Mouse (Mus musculus) midbrain, embryonic 13.5 days (tissue): Measurements from ENCODE around the gene Uhrf2. TPM values are rescaled to one million over a fixed set of nuclear protein-coding genes. Genes with fewer than 3 reads are reported as not detected.
"Not testable (repeated sequence)": the region's sequence is repeated elsewhere in the genome, so short reads cannot be mapped to it uniquely, and the experiment has no call there.

Experiments
- ATAC-seq: fragments of 200-750 bp; cut with Nextera tagmentation; 2 replicates; pipeline ENCODE4 v1.8.0; 2017; ENCODE audit warnings: mild to moderate bottlenecking, moderate TSS enrichment, moderate library complexity
- H3K27ac ChIP-seq: fragments of 300-500 bp; sonication (generic); 2 replicates; pipeline ENCODE4 v1.5.1; 2015; ENCODE audit warnings: inconsistent platforms, mild to moderate bottlenecking, moderate library complexity
- H3K27me3 ChIP-seq: fragments of 300-500 bp; sonication (generic); 2 replicates; pipeline ENCODE4 v1.6.1; 2015; ENCODE audit warnings: mild to moderate bottlenecking, inconsistent platforms
- H3K36me3 ChIP-seq: fragments of 300-500 bp; sonication (generic); 2 replicates; pipeline ENCODE4 v1.6.1; 2015; ENCODE audit warnings: mild to moderate bottlenecking, inconsistent platforms
- H3K4me1 ChIP-seq: fragments of 300-500 bp; sonication (generic); replicated peaks from 2 replicates; pipeline ENCODE4 v1.6.1; 2015; ENCODE audit warnings: inconsistent platforms
- H3K4me2 ChIP-seq: fragments of 300-500 bp; sonication (generic); replicated peaks from 2 replicates; pipeline ENCODE4 v1.6.1; 2015; ENCODE audit warnings: moderate library complexity, mild to moderate bottlenecking, inconsistent platforms
- H3K4me3 ChIP-seq: fragments of 300-500 bp; sonication (generic); replicated peaks from 2 replicates; pipeline ENCODE4 v1.5.1; 2015; ENCODE audit warnings: mild to moderate bottlenecking, inconsistent platforms
- H3K9ac ChIP-seq: fragments of 300-500 bp; sonication (generic); replicated peaks from 2 replicates; pipeline ENCODE4 v1.6.1; 2015; ENCODE audit warnings: mild to moderate bottlenecking, inconsistent platforms
- H3K9me3 ChIP-seq: fragments of 300-500 bp; sonication (generic); 2 replicates; pipeline ENCODE4 v1.6.1; 2016; ENCODE audit warnings: mild to moderate bottlenecking, inconsistent platforms
- WGBS: fragments of 180-500 bp; shearing (Covaris S2); methylation state at CpG from one replicate; pipeline ENCODE4 v1.1.7; 2015; 5-methylcytosine and 5-hydroxymethylcytosine counted together
- polyA plus RNA-seq: library from polyadenylated mRNA; unstranded; fragments of >200 nt; fragmentation: Nextera tagmentation; extraction: Ambion mirVana; gene quantifications from 2 replicates; pipeline ENCODE4 v1.2.1, GENCODE M21; 2015

Uhrf2 gene
- 67.7 and 70.6 TPM in 2 replicates for polyA plus RNA-seq

DNA sequence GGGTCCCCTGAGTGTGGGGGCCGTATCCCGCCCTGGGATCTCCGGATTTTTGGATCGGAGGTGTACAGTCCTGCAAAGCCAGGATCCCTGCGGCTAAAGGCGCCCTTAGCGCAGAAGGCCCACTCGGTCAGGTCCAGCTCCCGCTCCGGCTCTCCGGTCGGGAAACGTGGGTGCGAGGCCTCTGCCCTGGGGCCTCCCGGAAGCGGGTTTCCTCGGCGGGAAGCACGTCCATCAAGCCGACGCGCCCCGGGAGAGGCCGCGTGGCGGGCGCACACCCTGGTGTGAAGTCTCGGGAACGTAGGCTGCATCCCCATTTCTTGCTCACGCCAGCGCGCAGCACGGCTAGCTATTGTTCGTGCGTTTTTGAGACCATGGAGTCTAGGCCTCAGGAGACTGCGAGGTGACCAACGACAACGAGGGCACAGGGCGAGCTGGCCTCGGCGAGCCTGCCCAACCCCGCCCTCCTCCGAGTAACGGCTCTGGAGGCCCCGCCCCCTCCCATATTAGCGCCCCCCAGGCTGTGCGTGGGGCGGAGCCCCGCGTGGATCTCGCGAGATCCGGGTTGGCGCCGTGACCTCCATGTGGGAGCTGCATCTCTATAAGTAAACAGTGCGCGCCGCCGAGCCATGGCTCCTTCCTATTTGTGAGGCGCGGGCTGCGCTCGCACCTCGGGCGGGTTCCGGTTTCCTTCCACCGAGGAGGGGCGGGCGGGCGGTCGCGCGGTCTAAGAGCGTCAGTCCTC lies at the start of gene Uhrf2:
TSS of gene Uhrf2 (plus strand) at position 620 of the 742 bp plus-strand sequence.
- Histone ChIP-seq H3K27me3 (no peaks in the 10 kb centered on the region), H3K9ac (peak within 1 kb of the TSS; percentile 100), H3K36me3 (no peaks in the 10 kb centered on the region), H3K9me3 (no peaks in the 10 kb centered on the region), H3K27ac (peak within 1 kb of the TSS; percentile 93), H3K4me3 (peak within 1 kb of the TSS; percentile 99), H3K4me2 (peak within 1 kb of the TSS; percentile 83), H3K4me1 (peaks cover 45% of the 10 kb centered on the region)
- under 1% methylated on average over 74 of the region's 74 CpGs for WGBS
- peak; percentile 96 for ATAC-seq

- no peaks in the 10 kb centered on the region for H3K9me3 ChIP-seq
- ATAC-seq: no peak
- H3K27ac ChIP-seq: no peak overlapping the region
- no peak overlapping the region for H3K4me3 ChIP-seq
- H3K36me3 ChIP-seq: no peaks in the 10 kb centered on the region
- no peak overlapping the region for H3K9ac ChIP-seq
- H3K4me2 ChIP-seq: no peak overlapping the region
- no peaks in the 10 kb centered on the region for H3K4me1 ChIP-seq
- WGBS: 71% methylated on average over 16 of the region's 16 CpGs
- no peaks in the 10 kb centered on the region for H3K27me3 ChIP-seq
These were observed 45.9 kb upstream of the Uhrf2 start for GRCm38 (mm10) chr19:29984208-29985005.

DNA sequence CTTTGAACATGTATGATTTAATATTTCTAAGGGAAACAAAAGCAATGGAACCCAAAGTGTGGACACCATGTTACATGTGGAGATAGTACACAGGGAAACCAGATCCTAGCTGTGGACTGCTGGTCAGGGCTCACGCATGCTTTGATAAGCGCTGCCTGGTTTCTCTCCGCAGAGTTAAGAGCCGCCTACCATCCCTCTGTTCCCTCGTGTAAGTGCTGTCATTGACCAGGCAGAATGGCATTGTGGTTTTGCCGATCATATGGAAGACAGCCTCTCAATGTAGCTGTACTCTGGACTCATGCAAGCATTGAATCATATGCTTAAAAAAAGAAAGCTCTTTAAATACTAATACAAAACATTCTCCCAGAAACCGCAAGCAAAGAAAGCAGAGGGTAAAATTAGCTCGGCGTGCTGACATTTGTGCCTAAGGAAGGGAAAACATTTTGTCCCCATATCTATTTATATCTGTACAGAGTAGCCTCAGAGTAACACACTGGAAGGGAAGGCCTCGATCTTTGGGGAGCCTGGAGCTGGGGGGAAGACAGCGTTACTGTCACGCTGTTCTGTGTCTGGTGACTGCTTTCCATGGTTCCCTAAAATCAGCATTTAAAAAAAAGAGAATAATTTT lies 43.7 kb upstream of the Uhrf2 start:
- WGBS: 91% methylated on average over 12 of the region's 12 CpGs
- no peak overlapping the region for H3K4me2 ChIP-seq
- no peak overlapping the region for H3K27ac ChIP-seq
- no peak overlapping the region for H3K9ac ChIP-seq
- no peaks in the 10 kb centered on the region for H3K9me3 ChIP-seq
- no peak for ATAC-seq
- H3K27me3 ChIP-seq: no peaks in the 10 kb centered on the region
- no peaks in the 10 kb centered on the region for H3K4me1 ChIP-seq
- H3K36me3 ChIP-seq: no peaks in the 10 kb centered on the region
- no peak overlapping the region for H3K4me3 ChIP-seq

DNA sequence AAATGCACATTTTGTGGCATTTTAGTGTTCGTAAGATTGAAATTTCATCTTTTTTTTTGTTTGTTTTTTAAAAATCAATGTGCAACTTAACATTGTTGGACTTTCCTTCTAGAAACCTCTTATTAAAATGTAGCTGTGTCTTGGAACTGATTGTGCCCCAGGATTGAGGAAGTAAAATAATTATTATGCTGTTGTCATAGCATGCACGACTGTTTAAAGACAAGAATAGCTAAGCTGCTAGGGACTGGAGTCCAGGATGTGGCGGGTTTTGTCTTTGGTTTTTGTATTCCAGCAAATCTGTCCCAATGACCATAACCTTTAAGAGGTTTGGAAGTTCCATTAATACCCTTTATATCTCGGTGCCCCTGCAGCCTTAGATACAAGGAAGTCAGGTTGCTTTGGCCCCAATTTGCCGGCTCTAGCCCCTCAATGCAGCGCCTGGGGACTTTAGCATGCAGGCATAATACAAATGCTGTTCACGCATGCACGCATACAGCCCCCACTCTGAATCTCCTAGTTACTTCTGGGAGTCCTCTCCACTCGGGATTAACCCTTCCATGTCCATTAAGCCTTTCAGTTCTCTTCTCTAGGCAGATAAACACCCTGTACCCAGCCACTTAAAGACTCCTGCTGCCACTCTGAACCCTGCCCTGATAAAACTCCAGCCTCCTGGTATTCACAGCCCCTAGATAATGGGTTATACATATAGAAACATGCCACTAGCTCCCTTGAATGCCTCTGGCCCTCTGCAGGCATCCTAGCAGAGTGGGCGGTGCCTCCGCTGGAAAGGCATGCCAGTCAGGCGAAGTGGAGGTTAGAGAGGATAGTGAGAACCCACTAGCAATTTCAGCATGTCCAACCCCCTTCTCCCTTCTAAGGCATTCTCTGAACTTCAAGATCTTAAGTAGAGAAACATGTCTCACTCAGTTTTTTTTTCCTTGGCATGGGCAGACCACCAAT lies 29.6 kb upstream of the Uhrf2 start:
- Histone ChIP-seq H3K4me3 (no peak overlapping the region), H3K4me1 (peaks cover 12% of the 10 kb centered on the region), H3K27ac (0 out of 2 replicates have a peak overlapping the region, but pooled peaks have one; percentile 15), H3K9me3 (no peaks in the 10 kb centered on the region), H3K27me3 (no peaks in the 10 kb centered on the region), H3K36me3 (no peaks in the 10 kb centered on the region), H3K4me2 (peak overlapping the region; percentile 39), H3K9ac (no peak overlapping the region)
- 24% methylated on average over 12 of the region's 12 CpGs for WGBS
- peak; percentile 77 for ATAC-seq

DNA sequence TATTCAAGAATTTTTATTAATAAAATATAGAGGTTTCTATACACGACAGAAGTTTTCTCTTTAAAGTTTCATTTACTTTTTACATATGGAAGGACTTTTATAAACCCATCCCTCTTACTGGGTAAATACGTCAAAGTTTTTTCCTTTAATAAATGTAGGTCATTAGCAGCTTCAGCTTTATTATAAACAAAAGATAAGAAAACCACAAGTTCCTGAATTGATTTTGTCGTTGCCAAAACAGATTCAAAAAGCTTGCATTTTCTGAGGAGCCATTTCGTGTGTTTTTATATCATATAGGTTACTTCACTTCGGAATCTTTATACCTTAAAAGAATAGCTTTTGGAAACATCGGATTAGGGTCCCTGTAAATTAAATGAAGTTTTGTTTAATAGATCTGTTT lies 28.8 kb upstream of the Uhrf2 start:
- Histone ChIP-seq H3K4me1 (peaks cover 12% of the 10 kb centered on the region), H3K9ac (no peak overlapping the region), H3K36me3 (no peaks in the 10 kb centered on the region), H3K27me3 (no peaks in the 10 kb centered on the region), H3K4me2 (no peak overlapping the region), H3K4me3 (no peak overlapping the region), H3K9me3 (no peaks in the 10 kb centered on the region), H3K27ac (no peak overlapping the region)
- no peak for ATAC-seq
- WGBS: 90% methylated on average over 6 of the region's 6 CpGs

DNA sequence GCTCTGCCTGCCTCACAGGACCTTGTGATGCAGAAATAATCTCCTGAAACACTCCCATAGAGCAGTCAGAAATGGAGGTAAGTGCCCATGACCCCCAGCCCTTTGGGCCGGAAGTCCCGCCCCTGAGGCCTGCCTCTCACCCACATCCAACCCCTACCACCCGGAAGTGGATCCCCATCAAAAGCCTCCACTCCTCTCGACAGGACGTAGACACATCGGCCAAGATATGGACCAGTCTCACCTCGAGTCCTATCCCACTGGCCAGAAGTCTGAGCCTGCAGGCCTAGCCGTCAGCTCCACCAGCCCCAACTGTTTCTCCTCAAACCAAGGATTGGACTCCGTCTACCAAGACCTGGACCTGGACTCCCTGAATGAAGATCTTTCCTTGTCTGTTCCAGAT lies 26.7 kb upstream of the Uhrf2 start, which contains the start of gene Trpd52l3:
TSS of gene Trpd52l3 (plus strand) at position 170 of the 400 bp plus-strand sequence.
- Histone ChIP-seq H3K4me1 (peaks cover 12% of the 10 kb centered on the region), H3K36me3 (no peaks in the 10 kb centered on the region), H3K9ac (no peak within 1 kb of the TSS), H3K27ac (no peak within 1 kb of the TSS), H3K4me2 (no peak within 1 kb of the TSS), H3K4me3 (no peak within 1 kb of the TSS), H3K27me3 (no peaks in the 10 kb centered on the region), H3K9me3 (no peaks in the 10 kb centered on the region)
- no peak for ATAC-seq
- WGBS: 92% methylated on average over 9 of the region's 9 CpGs

DNA sequence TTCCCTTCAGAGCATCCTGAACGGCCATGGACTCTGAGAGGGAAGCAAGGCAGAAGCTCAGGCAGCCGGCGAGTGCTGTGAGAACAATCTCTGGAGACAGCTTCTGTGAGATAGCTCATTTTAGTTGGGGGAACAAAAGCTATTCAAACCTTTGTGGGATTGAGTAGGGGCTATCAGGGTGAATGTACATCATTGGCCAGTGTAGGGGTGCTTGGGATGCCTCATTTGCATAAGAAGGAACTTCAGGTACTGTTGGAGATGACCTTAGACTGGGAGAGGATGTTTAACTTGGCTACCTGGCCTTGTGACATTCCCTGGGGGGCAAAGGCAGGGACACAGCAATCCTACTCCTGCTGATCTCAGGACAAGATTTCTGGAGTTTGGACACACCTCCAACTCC lies 23.9 kb upstream of the Uhrf2 start:
- H3K36me3 ChIP-seq: no peaks in the 10 kb centered on the region
- H3K4me3 ChIP-seq: no peak overlapping the region
- no peaks in the 10 kb centered on the region for H3K9me3 ChIP-seq
- H3K27ac ChIP-seq: no peak overlapping the region
- H3K4me2 ChIP-seq: no peak overlapping the region
- ATAC-seq: no peak
- WGBS: 74% methylated on average over 3 of the region's 3 CpGs
- no peaks in the 10 kb centered on the region for H3K27me3 ChIP-seq
- no peaks in the 10 kb centered on the region for H3K4me1 ChIP-seq
- no peak overlapping the region for H3K9ac ChIP-seq

DNA sequence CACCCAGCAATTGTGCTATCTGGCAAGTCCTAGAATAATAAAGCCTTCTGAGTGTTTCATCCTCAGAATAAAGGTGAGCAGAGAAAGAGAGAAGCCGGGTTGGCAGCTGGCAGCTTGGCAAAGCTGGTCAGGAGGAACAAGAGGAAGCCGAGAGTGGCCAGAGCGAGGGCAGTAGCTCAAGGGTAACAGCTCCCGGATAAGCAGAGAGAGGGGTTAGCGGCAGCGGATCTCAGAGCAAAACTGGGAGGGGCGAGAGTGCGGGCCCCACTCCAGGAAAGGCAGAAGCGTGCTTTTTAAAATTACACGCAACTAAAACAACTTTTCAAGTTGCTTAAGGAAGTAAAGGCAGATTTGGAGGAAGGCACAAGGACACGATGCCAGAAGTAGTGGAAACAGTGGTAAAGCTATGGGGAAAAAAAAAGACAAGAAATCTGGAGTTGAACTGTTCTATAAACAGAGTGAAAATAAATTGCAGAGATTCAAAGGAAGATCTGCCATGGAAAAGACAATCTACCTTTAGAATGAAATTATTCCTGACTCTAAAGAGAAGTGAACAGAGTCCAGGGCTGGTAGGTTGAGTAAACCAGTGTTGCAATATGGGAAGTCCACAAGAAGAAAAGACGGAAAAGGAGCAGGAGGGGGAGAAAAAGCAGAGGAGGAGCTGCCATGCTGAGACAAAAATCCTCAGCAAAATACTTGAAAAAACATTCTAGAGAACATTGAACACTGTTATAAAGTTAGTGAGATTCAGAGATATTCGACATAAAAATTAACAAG lies 19.6 kb upstream of the Uhrf2 start:
- no peak for ATAC-seq
- H3K9me3 ChIP-seq: no peaks in the 10 kb centered on the region
- 79% methylated on average over 13 of the region's 13 CpGs for WGBS
- no peaks in the 10 kb centered on the region for H3K27me3 ChIP-seq
- no peak overlapping the region for H3K4me2 ChIP-seq
- H3K9ac ChIP-seq: no peak overlapping the region
- no peaks in the 10 kb centered on the region for H3K36me3 ChIP-seq
- no peak overlapping the region for H3K4me3 ChIP-seq
- H3K4me1 ChIP-seq: no peaks in the 10 kb centered on the region
- H3K27ac ChIP-seq: no peak overlapping the region

GRCm38 (mm10) chr19:30014331-30014730 lies 16.0 kb upstream of the Uhrf2 start:
- Histone ChIP-seq H3K9me3 (no peaks in the 10 kb centered on the region), H3K27ac (no peak overlapping the region), H3K27me3 (no peaks in the 10 kb centered on the region), H3K36me3 (no peaks in the 10 kb centered on the region), H3K4me3 (no peak overlapping the region), H3K4me2 (no peak overlapping the region), H3K9ac (no peak overlapping the region), H3K4me1 (no peaks in the 10 kb centered on the region)
- 91% methylated on average over 3 of the region's 3 CpGs for WGBS
- no peak for ATAC-seq

GRCm38 (mm10) chr19:30016156-30016555 lies 14.2 kb upstream of the Uhrf2 start:
- no peaks in the 10 kb centered on the region for H3K36me3 ChIP-seq
- H3K9ac ChIP-seq: no peak overlapping the region
- H3K4me3 ChIP-seq: no peak overlapping the region
- 88% methylated on average over 6 of the region's 6 CpGs for WGBS
- no peak for ATAC-seq
- H3K27me3 ChIP-seq: no peaks in the 10 kb centered on the region
- H3K4me2 ChIP-seq: no peak overlapping the region
- H3K9me3 ChIP-seq: no peaks in the 10 kb centered on the region
- no peaks in the 10 kb centered on the region for H3K4me1 ChIP-seq
- no peak overlapping the region for H3K27ac ChIP-seq

- H3K27me3 ChIP-seq, ATAC-seq, H3K4me3 ChIP-seq, H3K9ac ChIP-seq, H3K4me2 ChIP-seq, H3K4me1 ChIP-seq, H3K36me3 ChIP-seq, H3K27ac ChIP-seq, H3K9me3 ChIP-seq: not testable (repeated sequence)
- 93% methylated on average over 10 of the region's 10 CpGs for WGBS
These were observed 6.9 kb upstream of the Uhrf2 start for GRCm38 (mm10) chr19:30023419-30023818.
